Mouse (Mus musculus): Measurements from ENCODE around the gene Armcx1.

DNA sequence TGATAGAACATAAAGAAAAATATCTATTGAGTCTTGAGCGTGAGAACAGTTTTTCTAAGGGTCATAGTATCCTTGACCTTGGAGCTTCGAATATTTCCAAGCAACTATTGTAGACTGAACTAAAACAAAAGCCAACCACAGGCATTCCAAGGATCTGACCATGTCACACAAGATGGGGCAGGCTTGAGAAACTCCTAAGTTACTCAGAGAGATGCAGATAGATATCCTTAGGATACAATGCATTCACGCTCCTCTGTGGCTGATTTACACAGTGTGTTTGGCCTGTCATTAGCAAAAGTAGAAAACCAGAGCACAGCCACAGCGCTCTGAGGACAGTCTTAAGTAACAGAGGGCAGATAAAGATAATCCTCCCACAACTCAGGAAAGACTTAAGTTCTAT lies 21.4 kb downstream of the Armcx1 start:
- TF ChIP-seq USF1 (IDR thresholded peaks at IDR 0.05; ENCODE audit: low read depth, low read length) (no peak), EP300 (IDR thresholded peaks at IDR 0.05; ENCODE audit: low read length) (no peak), CTCF (conservative IDR thresholded peaks at IDR 0.05 in 1 of 2, IDR thresholded peaks at IDR 0.05 in 1 of 2; ENCODE audit: low read depth in 2 of 2, low read length in 2 of 2) (no peak), HCFC1 (IDR thresholded peaks at IDR 0.05; ENCODE audit: low read depth, low read length) (no peak), CHD2 (IDR thresholded peaks at IDR 0.05; ENCODE audit: low read length) (no peak)

Data from CH12.LX (cell line).